Mouse (Mus musculus) T-helper 2 cell (primary cell): ENCODE data around the gene Tpm3.
"Not testable (repeated sequence)": the region's sequence is repeated elsewhere in the genome, so short reads cannot be mapped to it uniquely, and the experiment has no call there.

ENCODE experiments used
- in situ Hi-C: fragments of 300-600 bp; cut with MboI, MseI; formaldehyde crosslinking; loops from one replicate; pipeline ENCODE4 v1.15.1; 2025; ENCODE audit warnings: high pct_unique_total_duplicates

Gene Tpm3

DNA sequence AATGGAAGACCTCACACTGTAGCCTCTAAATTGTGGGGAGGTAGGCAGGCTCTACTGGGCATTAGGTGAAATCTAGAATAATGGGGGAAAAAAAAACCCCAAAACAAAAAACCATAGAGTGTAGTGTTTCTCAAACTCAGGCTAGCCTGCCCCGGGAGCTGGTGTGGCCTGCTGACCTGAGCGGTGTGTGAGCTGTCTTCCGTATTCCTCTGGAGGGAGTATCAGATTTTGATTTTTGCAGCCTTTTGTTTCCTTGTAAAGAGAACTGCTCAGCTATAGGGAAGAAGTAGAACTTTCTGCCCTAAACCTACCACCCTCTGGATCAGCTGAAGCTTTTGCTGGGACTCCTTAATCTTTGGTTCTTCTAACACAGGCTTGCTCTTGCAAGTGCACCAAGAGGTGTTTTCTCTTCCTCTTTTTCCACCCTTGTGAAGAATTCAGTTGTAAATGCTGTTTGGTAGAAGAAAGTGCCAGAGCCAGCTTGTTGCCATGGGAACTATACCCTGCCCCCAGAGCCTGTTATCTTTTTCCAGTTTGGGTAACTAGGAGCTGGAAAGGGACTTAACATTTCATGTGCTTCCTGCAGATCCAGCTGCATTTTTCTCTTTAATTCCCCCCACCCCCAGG lies 11.4 kb downstream of the Tpm3 start:
- in situ Hi-C loops: no loop called here

DNA sequence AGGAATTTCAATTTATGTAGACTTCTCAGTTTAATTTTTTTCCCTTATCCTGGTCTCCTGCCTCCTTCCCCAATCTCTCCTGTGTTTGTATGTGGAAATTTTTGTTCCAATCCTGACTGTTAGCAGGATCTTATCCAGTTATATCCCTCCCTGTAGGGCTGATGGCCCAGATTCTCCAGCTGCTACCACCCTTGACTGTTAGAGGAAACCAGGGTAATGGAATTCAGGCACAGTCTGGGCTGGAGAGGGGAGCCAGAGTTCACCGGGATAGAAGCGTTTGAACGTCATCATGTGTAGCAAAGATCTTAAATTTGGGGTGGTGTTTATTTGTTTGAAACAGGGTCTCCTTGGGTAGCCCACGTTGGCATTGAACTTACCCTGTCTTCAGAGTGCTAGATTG lies 12.3 kb downstream of the Tpm3 start:
- in situ Hi-C loops: no loop called here

DNA sequence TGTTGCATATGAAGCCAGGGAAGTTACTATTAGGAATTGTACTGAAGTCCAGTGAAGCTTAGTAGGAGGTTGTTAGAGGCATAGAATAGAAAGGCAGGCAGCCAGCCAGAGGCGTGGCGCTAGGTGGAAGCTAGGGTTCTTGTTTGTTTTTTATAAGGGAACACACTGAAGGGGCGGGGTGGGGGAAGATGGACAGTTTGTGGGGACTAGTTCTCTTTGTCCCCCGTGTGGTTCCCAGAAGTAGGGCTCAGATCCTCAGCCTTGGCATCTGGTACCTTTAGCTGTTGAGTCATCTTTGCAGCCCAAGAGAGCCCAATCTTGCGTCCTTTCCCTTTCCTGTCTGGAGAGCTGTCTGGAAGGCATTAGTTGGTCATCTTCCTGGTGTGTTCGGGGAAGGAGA lies 12.8 kb downstream of the Tpm3 start:
- in situ Hi-C loops: no loop called here

DNA sequence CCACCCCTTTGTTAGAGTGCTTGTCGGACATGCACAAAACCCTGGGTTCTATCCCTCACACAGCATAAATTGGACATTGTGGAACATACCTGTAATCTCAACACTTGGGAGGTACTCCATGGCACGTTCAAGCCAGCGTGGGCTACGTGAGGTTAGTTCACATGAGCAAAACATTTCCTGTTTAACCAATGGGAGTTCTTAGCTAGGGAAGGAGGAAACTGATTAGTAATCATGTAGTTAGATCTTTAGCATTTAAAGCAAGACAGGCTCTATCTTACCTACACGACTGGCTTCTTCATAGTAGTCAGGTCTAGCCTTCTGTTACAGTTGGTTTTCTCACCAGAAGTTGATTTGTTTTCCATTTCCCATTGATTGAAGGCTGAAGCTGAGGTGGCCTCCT lies 13.6 kb downstream of the Tpm3 start:
- in situ Hi-C loops: no loop called here

DNA sequence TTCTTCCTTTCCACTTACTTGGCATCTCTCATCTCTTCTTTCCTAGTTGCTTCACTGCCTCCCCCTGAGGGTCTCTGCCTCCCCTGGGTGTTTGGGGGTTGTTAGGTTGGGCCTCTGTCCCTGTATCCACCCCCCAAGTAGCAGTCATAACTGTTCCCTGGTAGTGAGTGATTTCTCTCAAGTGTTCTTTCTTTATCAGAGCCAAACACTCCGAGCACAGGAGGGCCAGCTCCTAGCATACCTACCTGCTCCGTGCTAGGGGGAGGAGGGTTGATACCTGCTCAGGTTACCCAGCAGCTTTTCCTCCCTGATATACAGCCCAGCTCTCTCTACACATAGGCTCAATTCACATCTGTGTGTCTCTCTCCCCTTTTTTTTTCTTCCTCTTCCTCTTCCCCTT lies 16.2 kb downstream of the Tpm3 start:
- in situ Hi-C loops: no loop called here

DNA sequence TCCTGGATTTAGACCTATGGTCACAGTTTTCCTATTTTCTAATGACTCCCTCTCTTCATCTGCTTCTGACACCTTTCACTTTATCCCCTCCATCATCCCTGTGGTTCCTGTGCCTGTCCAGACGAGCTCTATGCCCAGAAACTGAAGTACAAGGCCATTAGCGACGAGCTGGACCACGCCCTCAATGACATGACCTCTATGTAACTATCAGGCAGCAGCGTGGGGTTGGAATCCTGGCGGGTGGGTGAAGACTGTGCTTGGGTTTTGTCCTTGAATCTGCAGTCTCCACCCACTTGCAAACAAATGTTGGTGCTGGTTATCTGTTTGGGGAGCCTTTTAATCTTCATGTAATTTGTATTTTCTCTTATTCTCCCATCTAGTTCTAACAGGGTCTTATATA lies 18.4 kb downstream of the Tpm3 start:
- in situ Hi-C loops: no loop called here

DNA sequence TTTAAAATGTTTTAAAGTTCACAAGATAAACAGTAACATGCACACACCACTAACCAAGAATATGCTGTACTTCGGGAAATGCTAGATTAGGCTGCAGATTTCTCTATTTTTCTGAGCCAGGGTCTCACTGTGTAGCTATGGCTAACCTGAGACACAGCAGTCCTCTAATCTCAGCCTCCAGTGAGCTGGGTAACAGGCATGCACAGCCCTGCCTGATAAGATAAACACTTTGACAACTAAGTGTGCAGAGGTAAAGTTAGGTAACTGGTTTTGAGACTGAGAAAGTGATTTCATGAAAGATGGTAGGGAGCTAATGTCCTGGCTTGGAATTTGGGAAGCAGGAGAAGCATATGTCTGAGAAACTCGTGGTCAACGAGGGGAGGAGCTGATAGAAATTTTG lies 22.0 kb downstream of the Tpm3 start:
- in situ Hi-C loops: no loop called here

DNA sequence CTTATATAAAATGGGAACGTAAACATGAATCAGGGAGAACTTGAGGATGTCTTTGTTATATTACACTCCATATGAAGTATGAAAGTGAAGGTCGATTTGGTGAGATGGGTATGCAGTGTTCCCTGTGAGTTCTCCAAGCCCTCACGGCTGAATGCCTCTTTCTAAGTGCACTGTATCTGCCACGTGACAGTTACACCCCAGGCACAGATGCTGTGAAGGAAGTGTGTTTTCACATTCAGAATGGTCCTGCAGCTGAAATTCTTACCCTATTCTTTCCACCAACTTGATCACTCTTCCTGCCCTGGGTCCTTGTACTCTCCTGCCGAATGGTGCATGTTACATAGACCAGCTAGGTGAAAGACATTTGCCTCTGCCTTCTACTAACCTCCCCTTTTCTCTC lies 25.5 kb downstream of the Tpm3 start:
- in situ Hi-C loops: no loop called here

DNA sequence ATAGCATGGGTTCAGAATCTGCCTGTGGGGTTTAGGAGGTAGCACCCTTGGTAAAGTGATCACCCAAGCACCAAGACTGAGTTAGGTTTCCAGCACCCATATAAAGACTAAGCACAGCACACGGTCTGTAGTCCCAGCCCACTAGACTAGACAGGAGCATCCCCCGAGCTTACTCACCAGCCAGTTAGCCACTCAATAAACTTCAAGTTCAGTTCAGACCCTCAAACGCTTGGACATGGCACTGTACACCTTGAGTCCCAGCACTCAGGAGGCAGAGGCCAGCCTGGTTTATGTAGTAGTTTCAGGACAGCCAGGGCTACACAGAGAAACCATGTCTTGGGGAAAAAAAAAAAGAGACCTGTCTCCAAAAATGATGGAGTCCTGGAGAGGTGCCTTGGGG lies 28.6 kb downstream of the Tpm3 start:
- in situ Hi-C loops: no loop called here

DNA sequence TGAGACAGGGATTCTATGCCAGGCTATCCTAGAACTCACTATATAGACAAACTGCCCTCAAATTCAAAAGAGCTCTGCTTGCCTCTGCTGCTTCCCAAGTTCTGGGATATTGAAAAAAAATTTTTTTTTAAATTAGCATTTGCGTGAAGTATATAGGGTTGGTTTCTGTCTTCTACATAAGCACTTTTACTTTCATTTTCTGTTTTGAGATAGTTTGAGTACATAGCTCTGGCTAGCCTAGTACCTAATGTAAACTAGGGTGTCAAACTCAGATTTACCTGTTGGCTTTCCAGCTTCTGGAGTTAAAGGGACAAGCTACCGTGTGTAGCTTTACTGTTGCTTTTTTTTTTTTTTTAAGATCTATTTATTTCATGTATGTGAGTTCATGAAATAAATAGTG lies 29.2 kb downstream of the Tpm3 start:
- in situ Hi-C loops: no loop called here

DNA sequence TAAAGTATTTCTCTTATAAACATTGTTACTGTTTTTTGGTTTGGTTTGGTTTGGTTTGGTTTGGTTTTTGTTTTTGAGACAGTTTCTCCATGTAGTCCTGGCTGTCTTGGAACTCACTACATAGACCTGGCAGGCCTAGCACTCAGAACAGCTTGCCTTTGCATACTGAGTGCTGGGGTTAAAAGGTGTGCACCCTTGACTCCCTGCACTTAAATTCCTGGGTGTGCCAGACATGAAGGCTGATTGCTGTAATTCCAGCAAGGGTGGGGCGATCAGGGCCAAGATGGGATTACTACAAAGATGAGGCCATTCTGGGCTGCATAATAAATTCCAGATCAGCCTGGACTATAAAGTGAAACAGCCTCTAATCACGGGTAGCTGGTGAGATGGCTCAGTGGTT lies 29.8 kb downstream of the Tpm3 start:
- in situ Hi-C loops: no loop called here

DNA sequence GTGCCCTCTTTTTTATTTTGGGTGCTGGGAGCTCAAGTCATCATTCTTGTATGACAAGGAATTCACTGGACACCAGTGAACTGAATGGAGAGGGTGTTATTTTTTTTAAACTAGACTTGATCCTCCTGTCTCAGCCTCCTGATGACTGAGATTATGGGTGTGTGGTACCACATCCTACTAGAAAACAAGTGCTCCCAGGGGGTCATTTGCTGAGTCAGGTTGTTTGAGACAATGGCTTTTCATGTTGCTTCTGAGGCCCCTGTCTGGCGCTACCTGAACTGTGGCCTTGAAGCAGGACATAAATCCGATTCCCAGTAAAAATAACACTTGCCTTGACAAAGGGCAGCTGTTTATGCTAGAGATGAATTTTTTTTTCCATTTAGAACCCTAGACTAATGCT lies 30.7 kb downstream of the Tpm3 start:
- in situ Hi-C loops: no loop called here

DNA sequence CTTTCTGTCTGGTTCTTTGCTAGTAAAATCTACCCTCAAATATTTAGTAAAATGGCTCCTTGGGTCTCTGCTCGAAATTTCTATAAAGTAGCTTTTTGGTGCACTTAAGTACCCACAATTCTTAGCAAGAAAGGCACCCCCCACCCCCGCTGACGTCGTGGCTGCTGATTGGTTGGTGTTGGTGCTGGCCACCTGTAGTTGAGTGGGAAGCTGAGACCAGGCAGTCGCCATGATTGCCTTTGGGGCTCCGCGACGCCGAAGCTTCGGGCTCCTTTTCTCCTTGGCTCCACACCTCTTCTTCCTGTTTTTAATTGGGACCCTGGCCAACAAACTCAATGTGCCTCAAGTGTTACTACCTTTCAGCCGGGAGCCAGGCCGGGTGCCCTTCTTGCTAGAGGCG lies 31.5 kb downstream of the Tpm3 start, which contains the start of gene Nup210l:
Gene Nup210l, plus strand, starts transcription at position 195 of the 400 bp plus-strand sequence.
- in situ Hi-C loops: no loop called here

DNA sequence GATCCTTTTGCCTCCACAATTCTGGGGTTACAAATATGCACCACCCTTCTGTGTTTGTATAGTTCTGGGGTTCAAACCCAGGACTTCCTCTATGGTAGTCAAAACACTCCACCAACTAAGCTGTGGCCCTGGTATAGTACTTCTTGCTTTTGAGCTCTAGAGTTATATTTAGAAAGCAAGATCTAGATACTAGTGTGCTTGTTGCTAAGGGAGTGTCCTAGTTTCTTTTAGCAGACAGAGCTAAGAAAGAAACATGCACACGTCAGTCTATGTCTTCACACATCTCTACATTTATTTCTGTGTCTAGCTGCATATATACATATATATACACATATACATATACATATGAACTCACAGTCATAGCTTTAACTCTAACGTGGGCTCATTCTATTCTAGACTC lies 39.3 kb downstream of the Tpm3 start:
- in situ Hi-C loops: no loop called here

DNA sequence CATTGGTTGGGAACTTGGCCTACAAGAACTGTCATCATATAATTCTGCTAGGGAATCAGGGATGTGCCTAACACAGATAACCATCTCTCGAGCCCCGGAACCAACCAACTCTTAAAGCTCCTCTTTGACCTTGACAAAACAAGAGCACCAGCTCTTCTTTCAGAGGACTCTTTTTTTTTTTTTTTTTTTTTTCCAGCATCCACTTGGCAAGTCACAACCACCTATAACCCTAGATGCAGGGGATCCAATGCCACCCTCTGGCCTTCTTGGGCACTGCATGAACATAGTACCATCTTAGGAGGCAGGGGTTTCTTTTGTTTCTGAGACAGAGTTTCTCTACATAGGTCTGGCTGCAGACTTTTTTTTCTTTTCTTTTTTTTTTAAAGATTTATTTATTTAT lies 41.9 kb downstream of the Tpm3 start:
- in situ Hi-C loops: no loop called here

DNA sequence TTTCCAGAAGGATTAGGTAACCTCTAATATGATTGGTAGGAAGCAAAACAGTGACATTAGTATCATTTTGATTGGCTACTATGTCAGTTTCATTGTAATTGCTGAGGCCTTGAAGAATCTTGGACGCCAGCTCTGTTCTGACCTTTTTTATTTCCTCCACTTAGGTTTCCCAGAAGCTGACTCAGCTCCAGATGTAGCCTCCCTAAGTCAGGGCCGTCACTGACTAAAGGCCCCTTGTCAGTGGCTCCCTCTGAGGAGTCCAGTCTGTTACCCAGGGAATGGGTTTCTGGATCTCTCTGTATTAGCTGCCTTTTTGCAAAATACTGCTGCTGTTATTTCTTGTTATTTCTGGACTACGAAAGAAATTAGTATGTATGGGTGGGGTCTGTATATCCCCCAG lies 43.1 kb downstream of the Tpm3 start:
- in situ Hi-C loops: no loop called here

DNA sequence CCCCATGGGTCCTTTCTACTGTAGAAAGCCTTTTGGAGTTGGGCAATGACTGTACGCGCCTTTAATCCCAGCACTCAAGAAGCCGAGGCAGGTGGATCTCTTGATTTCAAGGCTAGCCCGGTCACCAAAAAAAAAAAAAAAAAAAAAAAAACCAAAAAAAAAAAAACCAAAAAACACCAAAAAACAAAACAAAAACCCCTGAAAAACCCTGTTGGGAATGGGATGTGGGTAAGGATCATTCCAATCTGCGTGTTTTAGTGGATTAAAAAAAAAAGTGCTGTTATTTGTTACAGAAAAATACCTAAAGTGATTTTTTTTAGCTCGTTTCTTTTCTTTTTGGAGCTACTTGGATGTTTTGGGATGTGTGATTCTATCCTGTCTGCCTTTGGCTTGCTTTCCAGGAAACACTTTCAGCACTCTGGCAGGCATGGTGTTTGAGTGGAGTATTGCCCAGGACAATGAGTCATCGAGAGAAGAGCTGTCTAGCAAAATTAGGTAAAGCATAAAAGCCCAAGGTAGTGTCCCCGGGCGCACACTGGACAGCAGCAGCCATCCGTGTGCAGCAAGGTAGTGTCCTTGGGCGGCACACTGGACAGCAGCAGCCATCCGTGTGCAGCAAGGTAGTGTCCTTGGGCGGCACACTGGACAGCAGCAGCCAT lies 45.8 kb downstream of the Tpm3 start:
- in situ Hi-C loops: no loop called here

DNA sequence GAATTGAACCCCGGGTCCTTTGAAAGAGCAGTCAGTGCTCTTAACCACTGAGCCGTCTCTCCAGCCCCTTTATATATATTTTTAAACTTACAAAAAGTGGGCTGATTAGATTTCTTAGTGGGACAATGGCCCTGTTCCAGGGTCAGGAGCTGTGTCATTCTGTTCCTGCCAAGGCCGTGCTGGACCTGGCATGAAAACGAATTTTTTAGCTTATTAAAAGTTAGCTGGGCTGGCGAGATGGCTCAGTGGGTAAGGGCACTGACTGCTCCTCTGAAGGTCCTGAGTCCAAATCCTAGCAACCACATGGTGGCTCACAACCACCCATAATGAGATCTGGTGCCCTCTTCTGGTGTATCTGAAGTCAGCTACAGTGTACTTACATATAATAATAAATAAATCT lies 49.6 kb downstream of the Tpm3 start:
- in situ Hi-C loops: not testable (repeated sequence)

DNA sequence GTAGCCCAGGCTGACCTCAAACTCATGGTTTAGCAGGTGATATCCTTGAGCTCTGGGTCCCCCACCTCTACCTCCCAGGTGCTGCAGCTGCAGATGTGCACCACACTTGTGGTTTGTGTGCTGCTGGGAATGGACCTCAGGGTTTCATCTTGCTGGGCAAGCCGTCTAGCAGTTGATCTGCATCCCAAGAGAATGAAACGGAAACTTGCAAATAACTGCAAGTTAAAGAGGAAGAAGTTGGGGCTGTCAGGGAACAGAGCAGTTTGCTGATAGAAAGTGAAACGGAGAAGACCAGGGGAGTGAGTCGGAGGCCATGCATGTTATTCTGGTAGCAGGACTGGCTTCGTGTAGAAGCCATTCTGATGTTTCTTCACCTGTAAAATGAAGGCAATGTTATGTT lies 53.3 kb downstream of the Tpm3 start:
- in situ Hi-C loops: no loop called here

DNA sequence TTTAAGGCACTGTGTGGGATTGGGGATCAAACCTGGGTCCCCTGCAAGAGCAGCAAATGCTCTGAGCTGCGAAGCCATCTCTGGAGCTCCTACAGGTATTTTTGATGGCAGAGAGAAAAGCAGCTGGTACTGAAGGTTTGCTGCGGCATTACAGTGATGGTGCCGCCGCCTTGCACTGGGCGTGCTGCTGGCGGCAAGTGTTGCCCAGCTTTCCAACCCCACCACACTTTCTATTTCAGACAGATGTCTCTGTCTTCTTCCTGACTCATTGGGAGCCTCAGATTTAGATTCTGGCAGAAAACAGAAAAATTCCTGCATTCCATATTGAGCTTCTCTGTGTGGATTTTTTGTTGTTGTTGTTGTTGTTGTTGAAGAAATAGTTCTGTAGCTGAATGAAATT lies 55.4 kb downstream of the Tpm3 start:
- in situ Hi-C loops: no loop called here

DNA sequence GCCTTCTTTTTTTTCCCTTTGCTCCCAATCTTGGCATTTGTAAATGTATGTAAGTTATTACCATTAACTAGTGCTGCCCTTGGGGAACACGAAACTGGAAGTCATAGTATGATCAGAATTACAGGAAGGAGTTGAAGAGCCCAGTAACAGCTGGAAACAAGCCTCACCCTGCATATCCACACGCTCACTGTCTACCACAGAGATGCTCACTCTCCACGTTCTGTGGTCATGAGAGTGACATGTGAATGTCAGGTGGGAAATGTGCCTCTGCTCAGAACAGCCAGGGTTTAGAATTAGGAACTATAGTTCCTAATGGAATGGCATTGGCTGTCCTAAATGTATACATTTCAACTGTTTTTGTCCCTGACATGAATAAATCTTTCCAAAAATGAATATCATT lies 60.3 kb downstream of the Tpm3 start:
- in situ Hi-C loops: no loop called here

DNA sequence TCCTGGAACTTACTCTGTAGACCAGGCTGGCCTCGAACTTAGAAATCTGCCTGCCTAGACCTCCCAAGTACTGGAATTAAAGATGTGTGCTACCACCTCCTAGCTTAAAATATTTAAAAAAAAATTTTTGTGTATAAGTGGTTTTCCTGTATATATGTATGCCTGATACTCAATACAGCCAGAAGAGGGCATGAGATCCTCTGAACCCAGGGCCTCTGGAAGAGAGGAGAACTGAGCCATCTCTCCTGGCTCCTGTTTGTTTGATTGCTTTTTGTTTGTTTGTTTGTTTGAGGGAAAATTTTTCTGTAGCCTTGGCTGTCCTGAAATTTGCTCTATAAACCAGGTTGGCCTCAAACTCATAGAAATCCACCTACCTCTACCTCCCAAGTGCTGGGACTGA lies 60.9 kb downstream of the Tpm3 start:
- in situ Hi-C loops: no loop called here

DNA sequence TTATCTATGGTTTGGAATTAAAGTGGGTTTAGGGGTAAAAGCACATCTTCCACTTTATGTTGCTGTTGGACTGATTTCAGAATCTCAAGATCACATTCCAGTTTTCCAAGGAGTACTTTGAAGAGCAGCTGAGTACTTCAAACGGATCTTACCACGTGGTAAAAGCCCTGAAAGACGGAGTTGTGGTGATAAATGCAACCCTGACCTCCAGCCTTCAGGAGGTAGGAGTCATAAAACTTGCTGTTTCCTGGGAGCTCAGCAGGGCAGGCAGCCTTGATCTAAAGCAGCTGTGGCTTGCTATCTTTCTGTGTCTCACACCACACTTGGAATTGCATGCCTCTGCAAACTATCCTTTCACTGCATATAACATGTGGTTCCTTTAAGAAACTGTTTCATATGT lies 62.0 kb downstream of the Tpm3 start:
- in situ Hi-C loops: no loop called here

DNA sequence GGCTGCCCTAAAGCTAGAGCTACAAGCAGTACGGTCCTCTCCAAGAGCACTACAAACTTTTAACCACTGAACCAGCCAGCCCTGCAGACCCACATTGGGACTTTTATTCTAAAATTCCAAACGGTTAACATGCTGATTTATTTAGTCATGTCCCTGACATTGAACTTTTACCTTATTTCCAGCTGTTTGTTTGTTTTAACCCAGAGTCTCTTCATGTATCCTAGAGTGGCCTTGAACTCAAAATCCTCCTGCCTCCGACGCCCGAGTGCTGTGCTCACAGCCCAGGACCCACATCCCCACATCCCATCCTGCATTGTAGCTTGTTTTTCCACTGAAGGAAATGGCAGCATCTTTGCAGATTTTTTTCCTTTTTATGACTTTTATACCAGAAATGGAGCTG lies 62.5 kb downstream of the Tpm3 start:
- in situ Hi-C loops: no loop called here
